Mouse (Mus musculus) frontal cortex, postnatal 36 days (tissue): ENCODE measurements at regions not wholly inside any gene's neighbourhood (a gene's known extent, or its start where the extent isn't known, plus 50 kb on each side); places are given as distances from the start of the nearest gene placed in this dataset.

Source experiments
- DNase-seq, 2 experiments: peaks; one replicate each; pipeline ENCODE4 v3.0.0; 2022; ENCODE audit warnings: low spot score in 2 of 2

DNA sequence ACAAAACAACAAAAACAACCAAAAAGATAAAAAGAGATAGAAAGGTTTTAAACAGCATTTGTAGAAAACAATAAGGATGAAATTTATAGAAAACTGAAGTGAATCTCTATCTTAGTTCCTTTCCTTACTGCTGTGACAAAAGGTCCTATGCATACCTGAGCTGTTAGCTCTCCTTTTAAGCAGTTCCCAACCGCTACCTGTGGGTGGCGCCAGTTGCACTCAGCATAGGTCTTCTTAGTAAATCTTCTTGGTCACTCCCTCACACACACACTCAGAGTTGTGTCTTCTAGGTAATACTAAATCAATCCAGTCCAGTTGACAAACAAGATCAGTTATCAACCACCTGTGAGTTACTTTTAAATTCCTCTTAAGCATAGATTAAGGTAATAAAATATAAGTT lies 355.5 kb upstream of the Prkcq start:
- no peak for DNase-seq

DNA sequence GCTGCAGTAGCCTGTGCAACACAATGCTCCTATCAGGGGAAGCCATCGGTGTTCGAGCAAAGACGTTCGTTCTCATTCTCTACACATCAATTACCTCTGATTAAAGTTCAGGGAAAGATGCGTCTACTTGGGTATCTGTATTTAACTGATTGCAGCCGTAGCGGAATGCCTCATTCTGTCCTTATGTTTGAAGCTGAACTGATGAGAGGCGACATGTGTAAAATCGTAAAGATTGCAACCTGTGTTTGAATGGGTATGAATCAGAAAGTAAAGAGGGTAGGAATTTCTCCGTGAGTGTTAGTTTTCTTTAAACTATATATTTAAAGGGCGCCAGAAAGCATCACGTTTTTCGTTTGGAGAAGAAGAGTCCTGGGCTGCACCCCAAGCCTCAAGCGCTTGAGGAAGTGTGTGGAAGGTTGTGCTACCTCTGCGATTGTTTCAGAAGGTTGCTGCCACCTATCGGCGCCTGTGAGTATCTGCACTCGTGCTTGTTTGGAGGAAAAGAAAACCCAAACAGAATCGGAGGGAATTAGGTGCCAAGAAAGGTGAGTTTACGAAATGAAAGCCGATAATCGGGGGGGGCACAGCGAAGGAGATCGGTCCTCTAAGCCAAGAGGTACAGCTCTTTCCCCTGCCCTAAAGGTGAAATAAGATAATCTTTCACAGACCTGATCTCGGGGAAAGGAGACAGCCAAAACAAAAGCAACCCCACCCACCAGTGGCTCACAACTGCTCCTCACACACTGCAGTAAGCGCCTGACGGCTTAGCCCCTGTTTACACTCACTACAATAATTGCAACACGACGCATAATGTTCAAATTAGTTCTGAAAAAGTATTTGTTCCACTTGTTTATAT lies 346.4 kb upstream of the Prkcq start:
- peak; percentile 47 to 51 for DNase-seq

GRCm38 (mm10) chr2:10826134-10826767 lies 345.7 kb upstream of the Prkcq start:
- no peak for DNase-seq

DNA sequence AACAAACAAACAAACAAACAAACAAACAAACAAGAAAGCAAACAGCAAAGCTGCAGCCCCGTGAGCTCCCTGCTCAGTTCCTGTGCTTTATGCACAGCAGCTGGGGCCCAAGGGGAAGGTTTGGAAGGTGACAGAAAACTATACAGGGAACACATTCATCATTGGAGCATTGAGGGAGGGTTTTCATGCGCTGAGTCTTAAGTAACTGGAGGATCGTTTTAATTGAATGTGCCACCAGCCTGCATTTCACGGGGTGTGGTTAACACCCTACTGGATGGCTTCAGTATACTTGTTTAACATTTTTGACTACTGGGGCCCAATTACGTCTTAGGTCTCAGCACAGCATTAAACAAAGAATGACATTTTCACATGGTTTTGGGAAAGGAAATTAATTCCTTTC lies 331.9 kb upstream of the Prkcq start:
- no peak for DNase-seq

DNA sequence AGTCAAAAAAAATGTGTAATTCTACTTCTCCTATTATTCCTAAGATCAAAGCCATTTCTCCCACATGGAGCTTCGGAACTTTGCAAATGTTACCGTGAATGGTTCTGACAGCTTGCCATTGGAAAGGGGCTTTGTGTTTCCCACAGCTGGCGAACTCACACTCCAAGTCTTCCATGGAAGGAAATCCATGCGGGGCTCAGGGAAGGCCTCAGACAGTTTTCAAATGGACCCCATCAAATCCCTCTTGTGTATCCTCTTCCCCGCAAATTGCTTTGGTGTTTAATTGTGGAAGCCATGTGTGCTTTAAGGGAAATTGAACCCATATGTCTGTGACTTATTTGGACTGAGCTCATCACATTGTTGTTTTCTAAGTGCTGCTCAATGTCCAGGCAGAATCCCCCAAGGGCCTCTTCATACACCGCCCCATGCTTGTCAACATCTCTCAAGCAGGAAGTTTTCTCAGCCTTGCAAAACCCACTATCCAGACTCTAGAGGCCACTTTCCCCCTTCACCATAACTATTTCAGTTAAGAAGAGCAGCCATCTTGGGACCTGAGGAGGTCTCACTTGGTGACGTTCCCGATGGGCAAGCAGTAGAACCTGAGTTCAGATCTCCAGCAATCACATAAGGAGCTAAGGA lies 310.1 kb upstream of the Prkcq start:
- no peak for DNase-seq

DNA sequence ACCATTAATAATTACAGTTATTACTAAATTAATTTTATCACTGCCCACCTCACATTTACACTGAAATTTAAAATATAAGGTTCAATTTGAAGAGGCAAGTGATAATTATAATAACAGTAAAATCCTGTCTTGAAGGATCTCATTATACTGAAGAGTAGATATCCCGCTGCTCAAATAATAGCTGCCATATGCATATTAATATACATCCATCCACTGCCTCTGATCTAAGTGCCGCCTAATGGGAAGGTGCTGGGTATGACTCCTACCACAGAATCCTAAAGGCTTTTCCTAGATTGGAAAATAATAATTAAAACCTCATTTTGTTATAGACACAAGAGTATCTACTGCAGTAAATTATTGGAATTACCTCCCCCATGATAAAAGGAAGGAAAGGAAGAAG lies 307.5 kb upstream of the Prkcq start:
- DNase-seq: no peak

GRCm38 (mm10) chr2:10874303-10874702 lies 297.6 kb upstream of the Prkcq start:
- peak; percentile 17 to 80 for DNase-seq

DNA sequence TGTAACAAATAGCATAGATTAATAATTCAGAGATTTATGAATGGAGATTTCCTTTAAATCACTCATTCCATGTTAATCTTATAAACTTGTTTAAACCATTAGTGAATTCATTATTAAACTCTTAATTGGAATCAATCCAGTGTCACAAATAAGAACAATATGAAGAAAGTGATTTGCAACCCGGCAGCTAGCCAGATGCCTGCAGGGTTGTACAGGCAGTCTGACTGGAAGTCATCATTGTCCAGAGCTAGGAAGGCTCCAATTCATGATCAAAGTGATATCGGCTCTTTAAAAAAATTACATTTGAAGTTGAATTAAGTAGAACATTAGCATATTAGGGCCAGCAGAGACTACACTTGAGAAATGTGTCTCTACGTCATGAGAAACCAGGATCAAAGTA lies 270.0 kb upstream of the Prkcq start:
- DNase-seq: no peak

GRCm38 (mm10) chr2:10919955-10920354 lies 252.0 kb upstream of the Prkcq start:
- DNase-seq: no peak

DNA sequence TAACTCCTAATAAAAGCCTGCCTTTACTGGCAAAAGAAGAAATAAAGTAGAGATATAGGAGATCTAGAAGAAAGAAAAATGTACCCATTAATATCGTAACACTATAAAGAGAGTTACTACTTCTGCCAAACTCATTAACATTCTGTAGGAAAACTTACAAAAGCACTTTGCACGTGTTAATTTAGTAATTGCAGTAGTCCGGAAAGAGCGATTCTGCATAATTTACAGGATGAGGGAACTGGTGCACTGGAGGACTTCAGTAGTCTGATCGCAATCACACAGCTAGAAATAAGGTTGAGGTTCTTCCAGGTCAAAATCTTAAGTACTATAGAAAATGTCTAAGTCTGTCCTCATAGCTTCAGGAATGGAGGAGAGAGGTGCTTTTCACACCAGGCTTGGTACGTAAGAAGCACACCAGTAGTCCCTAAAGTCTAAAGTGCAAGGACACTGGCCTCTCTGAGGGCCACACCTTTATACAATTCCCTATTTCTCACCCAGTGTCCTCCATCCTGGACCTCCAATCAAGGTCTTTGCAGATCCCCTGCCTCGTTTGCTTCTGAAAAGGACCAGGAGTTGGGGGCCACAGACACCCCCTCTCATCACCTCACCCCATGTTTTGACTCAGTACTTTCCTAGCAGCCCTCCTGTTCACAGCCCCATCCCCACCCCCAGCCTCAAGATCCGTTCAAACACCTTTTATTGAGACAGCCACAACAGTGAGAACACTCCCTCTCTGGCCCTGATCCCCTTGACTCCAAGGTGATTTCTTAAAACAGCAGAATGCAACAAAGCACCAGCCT lies 251.0 kb upstream of the Prkcq start:
- no peak for DNase-seq

GRCm38 (mm10) chr2:10921486-10922450 lies 250.1 kb upstream of the Prkcq start:
- DNase-seq: peak; percentile 10 to 26

GRCm38 (mm10) chr2:10923984-10924383 lies 247.9 kb upstream of the Prkcq start:
- no peak for DNase-seq

GRCm38 (mm10) chr2:10925361-10925760 lies 246.5 kb upstream of the Prkcq start:
- DNase-seq: no peak

- no peak for DNase-seq
Measured at GRCm38 (mm10) chr2:10937405-10937804, 234.5 kb upstream of the Prkcq start.

DNA sequence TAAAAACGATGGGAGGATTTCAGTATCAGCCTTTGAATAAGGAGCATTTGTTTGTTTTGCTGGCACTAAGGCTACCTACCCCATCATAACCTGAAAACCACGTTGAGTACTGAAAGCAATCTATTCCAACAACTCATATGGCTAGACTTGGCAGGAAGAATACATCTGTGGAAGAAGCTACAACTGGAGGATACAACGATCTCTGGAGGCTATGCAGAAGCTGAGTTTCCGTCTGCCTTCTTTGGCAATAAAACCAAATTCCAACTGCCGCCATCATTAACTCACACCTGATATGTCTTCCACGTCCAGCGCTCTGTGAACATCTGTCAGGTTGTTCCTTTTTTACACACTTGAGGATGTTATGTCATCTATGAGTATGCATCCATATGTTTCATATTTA lies 206.7 kb upstream of the Prkcq start:
- DNase-seq: no peak

- DNase-seq: no peak
Measured at GRCm38 (mm10) chr2:10966891-10967290, 205.0 kb upstream of the Prkcq start.

- DNase-seq: no peak
Measured at GRCm38 (mm10) chr2:10969111-10969689, 202.7 kb upstream of the Prkcq start.

GRCm38 (mm10) chr2:10972051-10972450 lies 199.9 kb upstream of the Prkcq start:
- DNase-seq: no peak

DNA sequence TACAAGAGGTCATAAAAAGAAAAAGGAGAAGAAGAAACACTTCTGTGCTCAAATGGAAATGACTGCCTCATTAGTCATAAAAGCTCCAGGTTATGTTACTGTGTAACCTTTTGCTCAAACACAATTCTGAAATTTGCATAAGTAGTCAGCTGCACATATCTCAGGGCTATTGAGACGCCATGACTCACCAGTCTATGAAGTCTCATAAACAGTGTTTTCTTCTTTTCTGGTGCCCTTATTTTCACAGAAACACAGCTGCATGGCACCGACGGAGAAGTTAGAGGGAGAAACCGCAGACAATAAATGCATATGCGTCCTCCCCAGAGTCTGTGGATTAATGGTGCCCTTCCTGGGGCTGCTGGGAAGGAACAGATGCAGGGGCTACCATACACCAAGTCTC lies 193.1 kb upstream of the Prkcq start:
- DNase-seq: no peak

GRCm38 (mm10) chr2:10986101-10986500 lies 185.8 kb upstream of the Prkcq start:
- DNase-seq: no peak
